Mouse (Mus musculus): Measurements from ENCODE around the gene Magt1.

- TF ChIP-seq CTCF (IDR thresholded peaks at IDR 0.05; ENCODE audit: control insufficient read depth, insufficient read depth, insufficient replicate concordance, low read depth, low read length) (no peak), POLR2A (IDR thresholded peaks at IDR 0.05; ENCODE audit: control insufficient read depth, low read depth, low read length) (no peak)
These were observed 10.1 kb downstream of the Magt1 start for GRCm38 (mm10) chrX:106001605-106002004.
